Mouse (Mus musculus): ENCODE results near the gene Rab17. TPM values are rescaled to one million over a fixed set of nuclear protein-coding genes. Genes with fewer than 3 reads are reported as not detected.

Gene Rab17
- polyA plus RNA-seq, 1 experiment = 1.0 TPM

GRCm38 (mm10) chr1:90926030-90926429 is 43.4 kb downstream of the Rab17 start:
- H3K9ac ChIP-seq (ENCODE audit: low read depth, poor library complexity, severe bottlenecking) = no peak overlapping the region

GRCm38 (mm10) chr1:90921687-90922086 is 47.8 kb downstream of the Rab17 start:
- Histone ChIP-seq H3K4me1 (ENCODE audit: control insufficient read depth, insufficient read depth, low read length) (no peaks in the 10 kb centered on the region), H3K27ac (ENCODE audit: insufficient read depth, low read length) (no peak overlapping the region), H3K9me3 (replicated peaks; ENCODE audit: control insufficient read depth, insufficient read depth, low read length, poor library complexity, severe bottlenecking) (peaks cover 5% of the 10 kb centered on the region), H3K4me3 (ENCODE audit: low read depth, low read length) (no peak overlapping the region), H3K36me3 (ENCODE audit: control insufficient read depth, insufficient read depth, low read length, poor library complexity, severe bottlenecking) (no peaks in the 10 kb centered on the region), H3K9ac (ENCODE audit: low read depth, poor library complexity, severe bottlenecking) (no peak overlapping the region), H3K27me3 (ENCODE audit: control insufficient read depth, insufficient read depth, low read length, poor library complexity, severe bottlenecking) (no peaks in the 10 kb centered on the region)
- no peak for TF ChIP-seq CTCF (IDR thresholded peaks at IDR 0.05; ENCODE audit: low read depth, low read length)
- TF ChIP-seq POLR2A (IDR thresholded peaks at IDR 0.05; ENCODE audit: insufficient read depth, low read length) = no peak
- no peak for TF ChIP-seq EP300 (IDR thresholded peaks at IDR 0.05; ENCODE audit: insufficient read depth, low read depth, low read length)

More at GRCm38 (mm10) chr1:90926030-90926429, 43.4 kb downstream of the Rab17 start:
- Histone ChIP-seq H3K4me3 (ENCODE audit: low read depth, low read length) (no peak overlapping the region), H3K27me3 (ENCODE audit: control insufficient read depth, insufficient read depth, low read length, poor library complexity, severe bottlenecking) (no peaks in the 10 kb centered on the region), H3K9me3 (replicated peaks; ENCODE audit: control insufficient read depth, insufficient read depth, low read length, poor library complexity, severe bottlenecking) (no peaks in the 10 kb centered on the region), H3K27ac (ENCODE audit: insufficient read depth, low read length) (no peak overlapping the region), H3K36me3 (ENCODE audit: control insufficient read depth, insufficient read depth, low read length, poor library complexity, severe bottlenecking) (no peaks in the 10 kb centered on the region), H3K4me1 (ENCODE audit: control insufficient read depth, insufficient read depth, low read length) (no peaks in the 10 kb centered on the region)
- TF ChIP-seq CTCF (IDR thresholded peaks at IDR 0.05; ENCODE audit: low read depth, low read length) (no peak), EP300 (IDR thresholded peaks at IDR 0.05; ENCODE audit: insufficient read depth, low read depth, low read length) (no peak), POLR2A (IDR thresholded peaks at IDR 0.05; ENCODE audit: insufficient read depth, low read length) (no peak)

GRCm38 (mm10) chr1:90917509-90917908 is 52.0 kb downstream of the Rab17 start:
- no peak overlapping the region for H3K27ac ChIP-seq (ENCODE audit: insufficient read depth, low read length)

GRCm38 (mm10) chr1:90914948-90915569 is 54.4 kb downstream of the Rab17 start, which contains the start of gene Mlph:
Mlph (plus strand) TSS chr1:90915085.
- H3K4me3 ChIP-seq (ENCODE audit: low read depth, low read length) = peak within 1 kb of the TSS; percentile 33
- TF ChIP-seq EP300 (IDR thresholded peaks at IDR 0.05; ENCODE audit: insufficient read depth, low read depth, low read length) (no peak), CTCF (IDR thresholded peaks at IDR 0.05; ENCODE audit: low read depth, low read length) (no peak), POLR2A (IDR thresholded peaks at IDR 0.05; ENCODE audit: insufficient read depth, low read length) (no peak)
- no peak within 1 kb of the TSS for H3K27ac ChIP-seq (ENCODE audit: insufficient read depth, low read length)
- H3K27me3 ChIP-seq (ENCODE audit: control insufficient read depth, insufficient read depth, low read length, poor library complexity, severe bottlenecking) = no peaks in the 10 kb centered on the region
- H3K9me3 ChIP-seq (replicated peaks; ENCODE audit: control insufficient read depth, insufficient read depth, low read length, poor library complexity, severe bottlenecking) = peaks cover 3% of the 10 kb centered on the region
- H3K9ac ChIP-seq (ENCODE audit: low read depth, poor library complexity, severe bottlenecking) = 0 out of 2 replicates have a peak within 1 kb of the TSS, but pooled peaks have one; percentile 0
- H3K36me3 ChIP-seq (ENCODE audit: control insufficient read depth, insufficient read depth, low read length, poor library complexity, severe bottlenecking) = no peaks in the 10 kb centered on the region
- no peaks in the 10 kb centered on the region for H3K4me1 ChIP-seq (ENCODE audit: control insufficient read depth, insufficient read depth, low read length)

More at GRCm38 (mm10) chr1:90917509-90917908, 52.0 kb downstream of the Rab17 start:
- H3K9ac ChIP-seq (ENCODE audit: low read depth, poor library complexity, severe bottlenecking) = no peak overlapping the region
- no peaks in the 10 kb centered on the region for H3K4me1 ChIP-seq (ENCODE audit: control insufficient read depth, insufficient read depth, low read length)
- H3K36me3 ChIP-seq (ENCODE audit: control insufficient read depth, insufficient read depth, low read length, poor library complexity, severe bottlenecking) = no peaks in the 10 kb centered on the region
- TF ChIP-seq POLR2A (IDR thresholded peaks at IDR 0.05; ENCODE audit: insufficient read depth, low read length) (no peak), CTCF (IDR thresholded peaks at IDR 0.05; ENCODE audit: low read depth, low read length) (no peak), EP300 (IDR thresholded peaks at IDR 0.05; ENCODE audit: insufficient read depth, low read depth, low read length) (no peak)
- peaks cover 5% of the 10 kb centered on the region for H3K9me3 ChIP-seq (replicated peaks; ENCODE audit: control insufficient read depth, insufficient read depth, low read length, poor library complexity, severe bottlenecking)
- no peaks in the 10 kb centered on the region for H3K27me3 ChIP-seq (ENCODE audit: control insufficient read depth, insufficient read depth, low read length, poor library complexity, severe bottlenecking)
- H3K4me3 ChIP-seq (ENCODE audit: low read depth, low read length) = no peak overlapping the region

GRCm38 (mm10) chr1:90913231-90913630 is 56.2 kb downstream of the Rab17 start:
- H3K4me1 ChIP-seq (ENCODE audit: control insufficient read depth, insufficient read depth, low read length) = no peaks in the 10 kb centered on the region
- H3K27ac ChIP-seq (ENCODE audit: insufficient read depth, low read length) = no peak overlapping the region
- H3K9me3 ChIP-seq (replicated peaks; ENCODE audit: control insufficient read depth, insufficient read depth, low read length, poor library complexity, severe bottlenecking) = no peaks in the 10 kb centered on the region
- H3K36me3 ChIP-seq (ENCODE audit: control insufficient read depth, insufficient read depth, low read length, poor library complexity, severe bottlenecking) = no peaks in the 10 kb centered on the region
- no peak overlapping the region for H3K4me3 ChIP-seq (ENCODE audit: low read depth, low read length)
- no peaks in the 10 kb centered on the region for H3K27me3 ChIP-seq (ENCODE audit: control insufficient read depth, insufficient read depth, low read length, poor library complexity, severe bottlenecking)
- no peak for TF ChIP-seq EP300 (IDR thresholded peaks at IDR 0.05; ENCODE audit: insufficient read depth, low read depth, low read length)
- no peak for TF ChIP-seq CTCF (IDR thresholded peaks at IDR 0.05; ENCODE audit: low read depth, low read length)
- no peak for TF ChIP-seq POLR2A (IDR thresholded peaks at IDR 0.05; ENCODE audit: insufficient read depth, low read length)
- H3K9ac ChIP-seq (ENCODE audit: low read depth, poor library complexity, severe bottlenecking) = no peak overlapping the region

GRCm38 (mm10) chr1:90909631-90910152 is 59.8 kb downstream of the Rab17 start:
- Histone ChIP-seq H3K27me3 (ENCODE audit: control insufficient read depth, insufficient read depth, low read length, poor library complexity, severe bottlenecking) (no peaks in the 10 kb centered on the region), H3K4me3 (ENCODE audit: low read depth, low read length) (peak overlapping the region; percentile 27; the same call in 1 of the 2 replicates), H3K4me1 (ENCODE audit: control insufficient read depth, insufficient read depth, low read length) (no peaks in the 10 kb centered on the region), H3K9me3 (replicated peaks; ENCODE audit: control insufficient read depth, insufficient read depth, low read length, poor library complexity, severe bottlenecking) (no peaks in the 10 kb centered on the region), H3K36me3 (ENCODE audit: control insufficient read depth, insufficient read depth, low read length, poor library complexity, severe bottlenecking) (no peaks in the 10 kb centered on the region), H3K27ac (ENCODE audit: insufficient read depth, low read length) (no peak overlapping the region), H3K9ac (ENCODE audit: low read depth, poor library complexity, severe bottlenecking) (no peak overlapping the region)
- TF ChIP-seq POLR2A (IDR thresholded peaks at IDR 0.05; ENCODE audit: insufficient read depth, low read length) (no peak), CTCF (IDR thresholded peaks at IDR 0.05; ENCODE audit: low read depth, low read length) (peak; percentile 43)
